Mouse (Mus musculus) limb, embryonic 14.5 days (tissue): Measurements from ENCODE around the gene Rab31. TPM values are rescaled to one million over a fixed set of nuclear protein-coding genes. Genes with fewer than 3 reads are reported as not detected.
"Not testable (repeated sequence)": the region's sequence is repeated elsewhere in the genome, so short reads cannot be mapped to it uniquely, and the experiment has no call there.

Source experiments
- ATAC-seq: fragments of 200-750 bp; cut with Nextera tagmentation; 2 replicates; pipeline ENCODE4 v1.8.0; 2017; ENCODE audit warnings: low read depth, moderate number of reproducible peaks, moderate TSS enrichment; ENCODE audit not compliant: low FRiP score
- DNase-seq: peaks from one replicate; pipeline ENCODE4 v3.0.0-alpha.2; 2015; ENCODE audit warnings: low spot score
- H3K27ac ChIP-seq: fragments of 300-500 bp; sonication (generic); replicated peaks from 2 replicates; pipeline ENCODE4 v1.5.1; 2014; ENCODE audit warnings: low read depth, mild to moderate bottlenecking, low read length, moderate library complexity, mixed read lengths
- H3K27me3 ChIP-seq: fragments of 300-500 bp; sonication (generic); 2 replicates; pipeline ENCODE4 v1.6.1; 2014; ENCODE audit warnings: low read length, mixed read lengths; ENCODE audit not compliant: control insufficient read depth, insufficient read depth
- H3K36me3 ChIP-seq: fragments of 300-500 bp; sonication (generic); 2 replicates; pipeline ENCODE4 v1.6.1; 2014; ENCODE audit warnings: mild to moderate bottlenecking, low read length, moderate library complexity, mixed read lengths; ENCODE audit not compliant: control insufficient read depth, insufficient read depth
- H3K4me1 ChIP-seq: fragments of 300-500 bp; sonication (generic); 2 replicates; pipeline ENCODE4 v1.6.1; 2014; ENCODE audit warnings: antibody characterized with exemption, low read length, mixed read lengths; ENCODE audit not compliant: control insufficient read depth, insufficient read depth
- H3K4me2 ChIP-seq: fragments of 300-500 bp; sonication (generic); replicated peaks from 2 replicates; pipeline ENCODE4 v1.6.1; 2014; ENCODE audit warnings: low read depth, mild to moderate bottlenecking, low read length, moderate library complexity; ENCODE audit not compliant: severe bottlenecking
- H3K4me3 ChIP-seq: fragments of 300-500 bp; sonication (generic); replicated peaks from 2 replicates; pipeline ENCODE4 v1.5.1; 2014; ENCODE audit warnings: low read length
- H3K9ac ChIP-seq: fragments of 300-500 bp; sonication (generic); 2 replicates; pipeline ENCODE4 v1.6.1; 2014; ENCODE audit warnings: mild to moderate bottlenecking, low read depth, low read length, moderate library complexity; ENCODE audit not compliant: severe bottlenecking
- H3K9me3 ChIP-seq: fragments of 300-500 bp; sonication (generic); 2 replicates; pipeline ENCODE4 v1.6.1; 2016; ENCODE audit warnings: low read length; ENCODE audit not compliant: control insufficient read depth
- POLR2A ChIP-seq: fragments of 200-500 bp; IDR thresholded peaks from 2 replicates; pipeline ENCODE4 v1.8.0; 2012; ENCODE audit warnings: inconsistent platforms, mild to moderate bottlenecking, moderate library complexity, borderline replicate concordance; ENCODE audit not compliant: insufficient read depth, insufficient read length; ENCODE audit errors: extremely low read depth
- WGBS: fragments of 180-500 bp; shearing (Covaris S2); extraction: QIAGEN DNeasy Blood & Tissue Kit; methylation state at CpG from one replicate; pipeline ENCODE4 v1.1.7; 2014; 5-methylcytosine and 5-hydroxymethylcytosine counted together
- polyA plus RNA-seq, 2 experiments: library from polyadenylated mRNA; depleted of rRNA in 1 of 2; stranded (reverse) in 1 of 2; unstranded in 1 of 2; fragments of >200 nt; fragmentation: Nextera tagmentation in 1 of 2; extraction: Ambion mirVana in 1 of 2; gene quantifications; 2 replicates each; pipeline versions ENCODE4 v1.2.1 to v1.2.3; 2012 to 2014

The Rab31 gene
- polyA plus RNA-seq, 2 experiments: 36.3 to 67.8 TPM

DNA sequence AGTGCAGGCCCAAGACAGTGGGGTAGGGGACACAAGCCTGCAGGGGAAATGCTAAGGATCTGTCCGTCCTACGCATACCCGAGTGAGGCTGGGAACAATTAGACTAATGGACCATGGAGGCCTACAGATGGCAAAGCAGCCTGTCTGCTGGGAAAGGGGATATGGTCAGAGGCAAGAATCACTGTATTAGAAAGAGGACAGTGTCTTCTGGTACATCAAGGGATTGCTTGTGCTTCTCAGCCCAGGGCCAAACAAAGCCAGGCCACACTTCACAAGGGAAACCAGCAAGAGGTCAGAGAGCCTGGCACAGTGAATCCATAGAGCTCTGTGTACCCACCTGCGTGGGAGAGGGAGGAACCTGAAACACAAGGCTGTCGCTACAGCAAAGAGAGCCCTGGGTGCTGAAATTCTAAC is 130.0 kb downstream of the Rab31 start:
- Histone ChIP-seq H3K4me2 (no peak overlapping the region), H3K9ac (no peak overlapping the region), H3K9me3 (no peaks in the 10 kb centered on the region), H3K27me3 (no peaks in the 10 kb centered on the region), H3K4me1 (0 out of 2 replicates have a peak, but pooled peaks cover 7% of the 10 kb centered on the region), H3K36me3 (no peaks in the 10 kb centered on the region), H3K4me3 (no peak overlapping the region), H3K27ac (no peak overlapping the region)
- no peak for TF ChIP-seq POLR2A
- WGBS: 51% methylated on average over 5 of the region's 5 CpGs
- ATAC-seq (no peak), DNase-seq (no peak)

DNA sequence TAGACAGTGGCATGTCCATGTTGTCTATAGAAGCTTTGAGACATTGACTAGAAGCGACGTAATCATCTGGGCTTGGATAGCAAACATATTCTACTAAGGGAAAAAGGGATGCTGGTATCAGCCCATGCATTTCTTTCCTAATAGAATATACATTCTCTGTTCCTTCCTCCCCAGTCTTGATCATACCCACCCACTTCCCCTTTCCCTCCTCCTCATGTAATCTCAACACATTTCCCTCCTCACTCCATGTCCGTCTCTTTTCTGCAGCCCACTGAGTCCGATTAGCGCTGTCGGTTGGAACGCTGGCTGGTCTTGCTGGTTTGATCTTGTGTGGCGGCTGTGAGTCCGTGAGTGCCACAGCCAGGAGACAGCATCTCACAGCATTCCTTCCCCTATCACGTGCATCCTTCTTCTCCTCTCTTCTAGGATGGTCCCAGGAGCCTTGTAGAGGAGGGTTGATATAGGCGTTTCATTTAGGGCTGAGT is 130.8 kb downstream of the Rab31 start, which contains the start of gene Txndc2:
Txndc2 (minus strand) TSS at position 435 of the 485 bp plus-strand sequence.
- no peak within 1 kb of the TSS for H3K4me3 ChIP-seq
- 0 out of 2 replicates have a peak, but pooled peaks cover 7% of the 10 kb centered on the region for H3K4me1 ChIP-seq
- ATAC-seq (no peak), DNase-seq (no peak)
- 0 out of 2 replicates have a peak within 1 kb of the TSS, but pooled peaks have one; percentile 55 for H3K27ac ChIP-seq
- no peak for TF ChIP-seq POLR2A
- H3K9me3 ChIP-seq: no peaks in the 10 kb centered on the region
- 87% methylated on average over 11 of the region's 11 CpGs for WGBS
- H3K9ac ChIP-seq: no peak within 1 kb of the TSS
- no peaks in the 10 kb centered on the region for H3K27me3 ChIP-seq
- H3K36me3 ChIP-seq: no peaks in the 10 kb centered on the region
- no peak within 1 kb of the TSS for H3K4me2 ChIP-seq

DNA sequence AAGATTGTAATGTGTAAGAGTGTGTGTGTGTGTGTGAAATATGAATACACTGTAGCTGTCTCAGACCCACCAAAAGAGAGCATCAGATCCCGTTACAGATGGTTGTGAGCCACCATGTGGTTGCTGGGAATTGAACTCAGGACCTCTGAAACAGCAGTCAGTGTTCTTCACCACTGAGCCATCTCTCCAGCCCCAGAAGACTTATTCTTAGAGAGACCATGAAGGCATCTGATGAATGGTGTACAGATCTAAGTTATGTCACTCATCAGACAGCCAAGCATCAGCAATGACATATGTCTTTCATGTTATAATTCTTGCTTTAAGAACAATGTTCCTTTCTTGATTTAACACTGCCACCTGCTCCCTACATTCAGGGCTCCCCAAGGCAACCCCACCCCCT is 133.4 kb downstream of the Rab31 start:
- Histone ChIP-seq H3K4me2 (no peak overlapping the region), H3K27ac (no peak overlapping the region), H3K9ac (no peak overlapping the region), H3K4me3 (no peak overlapping the region), H3K4me1 (0 out of 2 replicates have a peak, but pooled peaks cover 7% of the 10 kb centered on the region), H3K9me3 (no peaks in the 10 kb centered on the region), H3K27me3 (no peaks in the 10 kb centered on the region), H3K36me3 (no peaks in the 10 kb centered on the region)
- no peak for TF ChIP-seq POLR2A
- WGBS: 95% methylated on average over 1 of the region's 1 CpGs
- DNase-seq (no peak), ATAC-seq (no peak)

DNA sequence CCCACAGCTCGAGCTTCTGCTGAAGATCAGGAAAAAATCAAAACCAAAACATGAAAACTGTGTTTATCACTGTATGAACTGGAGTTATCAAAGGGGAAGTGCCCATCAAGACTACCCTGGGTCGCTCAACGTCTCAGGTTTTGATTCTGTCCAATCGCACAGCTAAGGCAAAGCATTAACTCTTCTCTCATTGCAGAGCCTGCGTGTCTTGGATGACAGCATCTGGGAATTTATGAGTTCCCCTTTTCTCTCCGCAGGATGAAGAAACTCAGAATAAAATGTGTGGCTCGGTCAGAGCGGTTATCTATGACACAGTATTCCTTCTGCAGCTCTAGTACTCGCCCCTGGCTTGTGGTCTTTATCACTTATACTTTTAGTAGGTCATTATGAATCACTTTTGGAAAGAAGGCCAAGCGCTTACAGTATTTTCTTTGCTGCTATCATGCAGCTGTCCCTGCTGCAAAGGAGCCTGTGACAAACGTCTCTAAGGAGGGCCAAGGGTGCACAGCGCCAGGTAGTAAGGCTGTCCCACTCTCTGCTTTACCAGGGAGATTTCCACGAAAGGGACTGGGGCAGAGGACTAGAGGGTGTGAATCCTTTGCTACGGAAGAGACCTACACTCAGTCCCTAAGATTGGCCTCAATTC is 136.7 kb downstream of the Rab31 start:
- no peak overlapping the region for H3K9ac ChIP-seq
- 70% methylated on average over 14 of the region's 14 CpGs for WGBS
- H3K4me1 ChIP-seq: no peaks in the 10 kb centered on the region
- DNase-seq: no peak
- H3K9me3 ChIP-seq: no peaks in the 10 kb centered on the region
- H3K27ac ChIP-seq: no peak overlapping the region
- H3K4me2 ChIP-seq: no peak overlapping the region
- H3K4me3 ChIP-seq: no peak overlapping the region
- H3K27me3 ChIP-seq: no peaks in the 10 kb centered on the region
- H3K36me3 ChIP-seq: no peaks in the 10 kb centered on the region
- no peak for ATAC-seq
- TF ChIP-seq POLR2A: no peak

DNA sequence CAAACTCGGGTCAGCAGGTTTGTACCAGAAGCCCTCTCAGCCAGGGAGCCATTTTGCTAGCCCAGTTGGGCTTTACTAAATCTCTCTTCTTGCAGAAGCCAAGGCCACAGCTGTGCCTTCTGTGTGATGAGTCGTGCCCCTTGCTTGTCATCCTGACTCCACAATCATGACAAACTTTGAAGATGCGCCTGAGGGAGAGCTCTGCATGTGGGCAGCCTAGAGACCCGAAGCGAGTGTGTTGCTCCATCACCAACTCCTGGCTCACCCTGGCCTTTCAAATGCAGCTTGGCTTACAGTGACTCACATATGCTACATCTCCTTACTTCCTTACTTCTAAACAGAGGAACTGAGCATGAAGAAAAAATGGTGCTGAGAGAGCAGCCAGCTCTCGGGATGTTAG is 142.6 kb downstream of the Rab31 start:
- TF ChIP-seq POLR2A: no peak
- WGBS: 72% methylated on average over 6 of the region's 6 CpGs
- ATAC-seq: no peak

DNA sequence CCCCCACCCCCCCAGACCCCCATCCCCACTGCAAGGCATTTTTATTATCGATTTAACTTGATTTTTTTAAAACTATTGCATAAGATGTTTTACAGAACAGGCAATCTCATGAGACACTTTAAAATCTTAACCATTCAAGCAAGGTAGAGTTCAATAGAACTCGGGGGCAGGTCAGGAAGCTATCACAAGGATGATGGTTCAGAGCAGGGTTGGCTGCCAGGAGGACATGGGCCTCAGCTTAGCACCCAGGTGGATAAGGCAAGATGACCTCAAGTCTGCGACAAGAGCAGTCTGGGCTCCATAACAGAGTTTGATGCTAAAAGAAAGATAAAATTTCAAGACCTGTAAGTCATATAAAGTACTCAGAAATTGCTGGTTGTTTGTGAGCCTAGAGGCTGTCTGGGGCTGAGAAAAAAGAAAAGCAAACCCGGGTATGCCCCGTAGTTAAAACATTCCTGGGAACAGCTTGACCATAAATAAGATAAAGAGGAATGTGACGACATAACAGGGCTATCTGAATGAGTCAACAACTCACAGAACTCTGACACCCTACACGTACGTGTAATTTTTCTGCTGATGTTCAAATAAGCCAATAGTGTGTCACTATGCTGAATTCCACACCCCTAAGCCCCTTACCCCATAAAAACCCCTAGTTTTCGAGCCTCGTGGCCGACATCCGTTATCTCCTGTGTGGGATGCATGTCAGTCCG is 143.6 kb downstream of the Rab31 start:
- not testable (repeated sequence) for H3K27me3 ChIP-seq, H3K9me3 ChIP-seq, ATAC-seq, DNase-seq, H3K4me2 ChIP-seq, H3K4me3 ChIP-seq, H3K36me3 ChIP-seq, H3K9ac ChIP-seq, H3K4me1 ChIP-seq, H3K27ac ChIP-seq
- 69% methylated on average over 13 of the region's 13 CpGs for WGBS

More for the DNA sequence above, 142.6 kb downstream of the Rab31 start:
- H3K27me3 ChIP-seq: no peaks in the 10 kb centered on the region
- no peaks in the 10 kb centered on the region for H3K36me3 ChIP-seq
- H3K4me3 ChIP-seq: no peak overlapping the region
- no peak overlapping the region for H3K9ac ChIP-seq
- H3K27ac ChIP-seq: no peak overlapping the region
- no peaks in the 10 kb centered on the region for H3K4me1 ChIP-seq
- no peaks in the 10 kb centered on the region for H3K9me3 ChIP-seq
- DNase-seq: no peak
- H3K4me2 ChIP-seq: no peak overlapping the region
